Mouse (Mus musculus) frontal cortex, postnatal 14 days (tissue): ENCODE measurements at regions not wholly inside any gene's neighbourhood (a gene's known extent, or its start where the extent isn't known, plus 50 kb on each side); places are given as distances from the start of the nearest gene placed in this dataset.

ENCODE experiments used
- DNase-seq, 2 experiments: peaks; one replicate each; pipeline ENCODE4 v3.0.0; 2022; ENCODE audit warnings: low spot score in 2 of 2

DNA sequence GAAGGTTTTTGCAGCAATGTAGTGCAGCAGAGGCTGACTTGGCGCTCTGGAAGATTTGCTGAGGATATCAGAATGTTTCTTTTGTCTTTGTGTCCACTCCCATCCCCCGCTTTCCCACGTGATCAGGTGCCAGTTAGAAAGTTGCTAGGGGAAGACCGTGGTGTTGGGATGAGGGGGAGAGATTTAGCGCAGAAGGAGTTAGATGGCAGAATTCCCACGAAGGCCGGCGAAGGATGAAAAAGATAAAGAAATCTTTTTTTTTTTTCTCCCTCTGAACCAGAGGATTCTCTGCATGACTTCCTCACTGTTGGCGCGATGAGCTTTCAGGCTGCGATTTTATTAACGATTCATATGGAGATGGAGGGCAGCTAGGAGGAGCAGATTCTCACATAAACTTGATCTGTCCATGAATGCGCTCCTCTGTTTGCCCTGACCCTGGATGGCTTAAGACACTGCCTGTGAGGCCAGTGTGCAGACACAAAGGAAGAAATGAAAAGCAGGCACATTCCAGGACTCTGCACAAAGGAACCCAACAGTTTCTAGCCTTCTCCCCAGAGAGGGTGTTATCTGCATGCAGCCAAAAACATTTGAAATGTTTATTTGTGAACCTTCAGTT is 201.5 kb downstream of the Gm11146 start:
- DNase-seq = peak; percentile 47 to 56

DNA sequence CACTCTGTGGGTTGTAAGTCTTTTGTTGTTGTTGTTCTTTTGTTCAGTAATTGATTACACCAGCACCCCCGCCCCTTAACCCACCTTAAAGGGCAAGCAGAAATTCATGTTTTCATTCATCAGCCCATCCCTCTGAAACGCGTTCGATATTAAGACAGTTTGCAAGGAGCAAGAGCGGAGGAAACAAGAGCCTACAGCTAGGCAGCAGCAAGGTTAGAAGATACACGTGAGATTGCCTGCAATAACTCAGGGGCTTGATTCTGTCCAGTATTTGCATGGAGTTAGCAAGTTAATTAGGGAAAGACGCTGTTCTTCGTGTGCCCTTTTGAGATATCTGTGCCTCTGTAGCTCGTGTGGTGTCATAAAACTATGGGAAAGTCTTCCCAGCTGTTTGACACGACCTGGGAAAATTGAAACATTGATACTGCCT is 202.0 kb downstream of the Gm11146 start:
- no peak for DNase-seq

DNA sequence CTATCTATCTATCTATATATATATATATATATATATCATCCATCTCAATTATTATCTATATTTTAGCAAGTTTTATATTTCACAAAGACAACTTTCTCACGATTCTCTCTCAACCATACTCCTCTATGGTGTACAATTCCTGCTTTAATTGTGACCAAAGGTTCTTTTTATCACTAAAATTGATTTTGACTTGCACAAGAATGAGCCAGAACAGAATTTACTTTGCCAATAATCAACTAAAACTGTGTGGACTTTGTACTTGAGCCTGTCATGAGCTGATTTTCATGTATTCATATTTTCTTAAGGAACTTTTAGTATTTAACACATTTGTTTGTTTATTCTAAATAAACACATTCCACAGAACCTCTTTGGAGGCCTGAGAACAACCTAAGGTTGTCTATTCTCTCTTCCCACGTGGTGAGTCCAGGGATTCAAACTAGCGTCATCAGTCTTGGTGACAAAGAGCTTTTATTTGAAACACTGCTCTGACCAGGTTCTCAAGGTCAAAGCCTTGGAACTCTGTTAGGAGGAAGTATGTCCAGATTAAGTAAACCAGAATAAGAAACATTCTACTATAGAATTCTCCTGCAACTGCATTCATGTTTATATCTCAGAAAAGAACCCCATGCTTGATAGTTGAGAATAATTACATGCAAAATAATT is 207.7 kb downstream of the Gm11146 start:
- DNase-seq = no peak

DNA sequence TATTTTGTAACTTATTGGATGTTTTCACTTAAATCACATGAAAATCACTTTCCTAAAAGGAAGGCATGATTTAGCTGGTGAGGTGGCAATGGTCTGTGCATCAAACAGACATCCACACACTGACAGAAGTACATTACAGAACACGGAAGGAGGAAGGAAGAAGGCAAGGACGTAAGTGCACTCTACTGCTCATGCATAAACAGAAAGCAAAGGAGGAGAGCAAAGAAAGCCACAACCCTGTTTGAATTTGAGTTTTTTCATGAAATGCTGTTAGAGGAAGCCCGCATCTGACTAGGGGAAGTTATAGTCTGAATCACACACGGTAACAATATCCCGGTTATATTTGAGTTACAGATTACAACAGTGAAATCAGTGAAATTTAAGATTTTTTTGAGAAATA is 208.4 kb downstream of the Gm11146 start:
- no peak for DNase-seq

DNA sequence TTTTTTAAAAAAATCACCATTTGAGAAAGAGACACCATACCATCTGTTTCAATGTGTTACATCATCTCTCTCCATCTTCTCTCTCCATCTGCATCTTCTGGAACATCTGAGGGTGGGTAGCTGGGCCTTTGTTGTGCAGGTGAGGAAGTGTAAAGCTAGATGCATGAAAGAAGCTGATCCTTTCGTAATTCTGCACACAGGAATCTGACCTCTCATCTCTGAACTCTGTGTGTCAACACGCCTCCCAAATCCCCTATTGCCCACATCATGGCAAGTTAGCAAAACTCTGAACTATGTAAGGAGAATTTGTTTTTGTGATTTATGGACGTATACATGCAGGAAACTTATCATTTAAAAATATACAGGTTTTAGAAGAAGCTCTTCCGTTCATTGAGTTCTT is 209.7 kb downstream of the Gm11146 start:
- no peak for DNase-seq

DNA sequence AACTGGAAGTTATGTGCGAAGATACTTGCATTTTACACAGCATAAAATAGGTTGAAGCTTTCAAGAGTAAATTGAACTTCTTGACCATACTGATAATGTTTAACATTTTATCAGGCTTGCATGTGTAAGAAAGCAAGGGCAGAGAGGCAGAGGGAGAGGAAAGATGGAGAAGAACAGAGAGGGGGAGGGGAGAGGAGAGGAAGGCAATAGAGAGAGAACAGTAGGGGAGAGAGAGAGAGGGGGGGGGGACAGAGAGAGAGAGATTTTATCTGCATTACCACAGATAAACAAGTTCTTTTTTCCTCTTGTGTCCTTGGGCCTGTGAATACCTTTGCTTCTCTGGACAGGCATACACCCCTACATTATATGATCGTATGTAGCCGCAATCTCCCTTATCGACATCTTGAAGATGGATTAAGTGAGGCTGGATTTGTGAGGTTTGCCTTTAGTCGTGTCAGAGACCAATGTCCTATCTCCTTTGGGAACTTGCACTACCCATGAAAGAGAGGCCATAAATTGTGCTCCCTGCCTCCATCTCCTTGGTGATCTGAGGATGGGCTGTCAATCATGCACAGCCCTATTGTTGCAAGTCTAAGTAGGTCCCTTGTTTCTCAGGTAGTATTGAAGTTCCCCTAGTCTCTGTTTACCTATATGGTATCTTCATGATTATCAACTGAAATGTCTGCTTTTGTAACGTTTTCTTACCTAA is 217.7 kb downstream of the Gm11146 start:
- DNase-seq = no peak

DNA sequence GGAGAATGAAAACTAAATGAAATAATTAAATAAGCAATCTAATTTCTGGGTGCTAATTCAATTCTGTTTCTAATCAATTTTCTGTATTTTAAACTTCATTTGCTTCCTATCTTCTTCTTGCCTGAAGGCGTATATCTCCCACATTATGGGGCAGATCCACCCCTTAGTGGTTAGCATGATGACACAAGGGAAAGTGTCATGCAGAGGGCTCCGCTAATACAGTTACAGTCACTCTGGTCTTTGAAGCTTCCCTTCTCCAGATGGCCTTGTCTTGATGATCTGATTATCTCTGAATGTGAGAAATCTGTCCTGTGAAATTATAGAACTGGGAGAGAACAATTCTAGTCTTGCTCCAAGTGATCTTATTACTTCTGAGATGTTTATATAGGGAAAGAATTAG is 219.1 kb downstream of the Gm11146 start:
- DNase-seq = no peak

DNA sequence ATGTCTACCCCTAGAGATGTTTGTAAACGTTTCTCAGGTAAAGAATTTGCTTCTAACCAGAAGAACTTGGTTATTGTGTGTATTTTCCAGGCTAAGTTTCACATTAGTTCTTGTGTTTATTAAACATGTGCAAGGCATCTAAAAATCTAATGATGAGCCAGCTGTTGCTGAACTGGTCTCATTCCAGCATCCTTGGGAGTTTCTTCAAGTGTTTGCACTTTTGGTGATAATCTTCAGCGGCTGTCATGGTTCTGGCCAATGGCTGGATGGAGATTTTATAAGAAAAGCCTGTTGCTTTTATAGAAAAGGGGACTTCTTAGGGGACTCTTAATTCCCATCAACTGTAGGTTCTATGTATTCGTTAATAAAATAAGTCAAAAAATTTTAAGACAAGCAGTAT is 229.1 kb downstream of the Gm11146 start:
- no peak for DNase-seq

DNA sequence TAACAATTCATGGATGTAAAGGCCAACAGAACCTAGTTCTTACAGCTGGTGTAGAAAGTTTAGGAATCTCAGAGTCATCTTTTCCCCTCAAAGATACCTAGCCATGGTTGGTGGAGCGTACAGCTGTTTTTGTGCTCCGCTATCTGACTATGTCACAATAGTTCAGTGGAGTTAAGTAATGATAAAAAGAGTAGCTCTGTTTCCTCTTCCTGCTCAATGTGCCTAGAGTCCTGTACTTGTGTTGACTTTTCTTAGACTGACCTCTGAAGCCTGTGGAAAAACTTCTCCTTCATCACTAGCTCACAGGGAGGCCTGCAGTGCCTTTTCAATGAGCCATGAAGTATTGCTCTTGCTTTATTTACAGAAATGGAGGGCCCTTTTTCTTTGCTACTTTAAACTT is 232.1 kb downstream of the Gm11146 start:
- DNase-seq = no peak

DNA sequence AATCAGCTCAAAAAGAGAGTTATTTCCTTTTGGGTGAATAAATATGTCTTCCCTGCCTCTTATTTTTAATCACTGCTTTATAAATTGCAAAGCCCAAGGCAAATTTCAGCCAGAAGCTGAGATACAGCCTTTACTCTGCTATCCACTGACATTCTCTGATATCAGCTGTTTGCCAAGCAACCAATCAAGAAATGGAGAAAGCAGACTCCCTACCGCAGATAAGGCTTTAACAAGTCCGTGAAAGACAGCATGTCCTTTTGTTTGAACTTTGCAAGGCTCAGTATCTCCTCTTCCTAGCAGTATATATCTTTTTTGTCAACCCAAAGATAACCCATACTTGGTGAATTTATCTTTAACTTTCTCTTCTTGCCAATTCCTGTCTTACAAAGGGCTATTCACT is 236.6 kb downstream of the Gm11146 start:
- DNase-seq = no peak

DNA sequence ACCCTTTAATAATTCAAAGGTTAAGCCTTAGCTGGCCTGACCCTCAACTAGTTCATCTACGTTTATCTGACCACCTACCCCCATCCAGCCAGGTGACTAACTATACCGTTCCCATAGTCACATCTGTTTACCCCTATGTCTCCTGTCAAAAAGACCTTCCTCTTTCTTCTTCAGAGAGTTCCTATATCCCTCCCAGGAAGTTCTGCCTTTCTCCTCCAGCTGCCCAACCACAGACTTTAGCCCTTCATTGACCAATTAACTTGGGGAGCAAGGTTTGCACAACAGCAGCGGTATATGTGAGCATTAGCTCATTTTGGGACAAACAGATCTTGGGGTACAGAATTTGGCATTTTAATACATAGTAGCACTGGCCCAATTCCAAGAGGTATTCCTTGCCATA is 237.5 kb downstream of the Gm11146 start:
- DNase-seq = no peak

DNA sequence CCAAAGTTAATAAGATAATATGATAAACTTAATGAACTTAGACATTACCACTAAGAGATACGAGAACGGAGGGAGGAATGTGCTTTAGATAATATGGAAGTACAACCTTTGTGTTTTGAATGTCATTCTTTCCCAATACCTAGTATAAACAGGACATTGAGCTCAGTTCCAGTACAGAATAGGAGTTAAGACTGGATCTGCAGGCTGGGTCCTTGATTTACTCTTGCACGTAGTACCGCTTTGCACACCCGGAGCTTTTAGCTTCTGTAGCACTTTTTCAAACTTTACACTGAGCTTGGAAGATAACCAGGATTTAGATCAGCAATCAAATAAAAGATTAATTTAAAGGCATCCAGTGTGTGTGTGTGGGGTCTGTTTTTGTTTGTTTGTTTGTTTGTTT is 242.7 kb downstream of the Gm11146 start:
- no peak for DNase-seq

DNA sequence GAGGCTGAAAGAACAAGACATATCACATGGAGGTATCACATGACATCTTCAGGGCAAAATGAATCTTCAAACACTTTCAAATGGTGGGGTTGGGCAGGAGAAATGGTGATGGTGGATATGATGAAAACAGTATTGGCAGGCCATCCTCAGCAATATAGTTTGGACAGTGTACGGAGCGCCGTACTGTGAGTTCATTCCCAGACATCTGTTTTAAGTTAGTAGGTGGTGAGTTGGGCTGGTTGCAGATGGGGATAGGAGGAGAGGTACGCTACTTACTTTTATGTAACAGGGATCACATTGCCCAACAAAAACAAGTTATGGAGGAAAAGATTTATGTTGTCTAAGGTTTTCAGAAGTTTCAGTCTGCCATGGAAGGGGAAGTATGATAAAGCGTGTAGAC is 246.6 kb downstream of the Gm11146 start:
- no peak for DNase-seq

DNA sequence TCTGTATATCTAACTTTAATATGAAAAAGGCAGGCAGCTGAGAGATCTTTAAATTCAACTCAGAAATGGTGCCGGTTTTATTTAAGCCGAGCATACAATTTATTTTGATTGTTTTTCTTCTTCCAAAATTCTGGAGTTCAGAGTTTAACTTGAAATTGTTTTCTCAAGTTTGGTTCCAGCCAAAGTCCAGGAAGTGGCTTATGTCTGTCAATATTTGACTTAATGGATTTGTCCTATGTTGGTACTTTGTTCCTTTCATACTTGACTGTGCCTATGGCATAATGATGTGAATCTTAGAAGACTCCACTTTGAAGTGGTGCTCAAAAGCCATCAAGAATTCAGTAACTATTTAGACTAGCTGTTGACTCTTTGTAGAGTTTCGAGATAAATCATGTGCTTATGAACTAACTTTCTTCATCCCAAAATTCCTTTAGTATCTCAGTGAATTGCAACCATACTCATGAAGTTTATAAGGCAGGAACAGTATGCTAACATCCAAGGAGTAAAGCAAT is 247.6 kb downstream of the Gm11146 start:
- DNase-seq = no peak

DNA sequence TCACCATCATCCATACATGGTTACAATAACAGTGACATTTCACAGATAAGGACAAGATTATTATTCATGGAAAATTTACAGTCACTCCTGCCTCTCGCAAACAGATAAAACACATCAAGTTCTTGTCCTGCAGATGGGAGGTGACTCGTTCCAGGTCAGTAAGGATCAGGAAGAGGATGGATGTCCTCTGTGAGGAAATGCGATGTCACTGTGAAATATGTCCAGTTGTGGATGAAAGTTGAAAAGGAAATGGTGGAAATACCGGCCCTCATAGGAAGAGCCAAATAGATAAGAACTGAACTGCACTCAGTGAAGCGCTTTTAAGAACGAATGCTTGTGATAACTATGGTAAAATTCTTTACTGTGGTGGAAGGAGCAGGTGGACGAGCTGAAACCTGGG is 255.8 kb downstream of the Gm11146 start:
- no peak for DNase-seq

DNA sequence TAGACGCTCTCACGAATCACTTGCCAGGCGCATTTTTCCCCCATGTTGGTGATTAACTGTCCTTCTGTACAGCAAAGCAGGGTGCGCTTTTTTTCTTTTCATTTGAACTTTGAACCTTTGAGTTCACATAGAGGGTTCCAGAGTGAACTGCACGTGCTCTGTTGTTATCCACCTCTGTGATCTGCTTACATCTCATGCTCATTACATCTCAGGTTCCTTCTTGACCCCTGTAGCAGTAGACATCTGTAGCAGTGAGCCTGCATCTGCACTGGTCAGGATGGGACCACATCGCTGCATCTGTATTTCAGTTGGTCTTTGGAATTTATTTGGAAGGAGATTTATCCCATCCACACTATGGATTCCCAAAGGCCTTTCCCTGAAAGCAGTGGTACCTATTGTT is 269.6 kb downstream of the Gm11146 start:
- DNase-seq = no peak

DNA sequence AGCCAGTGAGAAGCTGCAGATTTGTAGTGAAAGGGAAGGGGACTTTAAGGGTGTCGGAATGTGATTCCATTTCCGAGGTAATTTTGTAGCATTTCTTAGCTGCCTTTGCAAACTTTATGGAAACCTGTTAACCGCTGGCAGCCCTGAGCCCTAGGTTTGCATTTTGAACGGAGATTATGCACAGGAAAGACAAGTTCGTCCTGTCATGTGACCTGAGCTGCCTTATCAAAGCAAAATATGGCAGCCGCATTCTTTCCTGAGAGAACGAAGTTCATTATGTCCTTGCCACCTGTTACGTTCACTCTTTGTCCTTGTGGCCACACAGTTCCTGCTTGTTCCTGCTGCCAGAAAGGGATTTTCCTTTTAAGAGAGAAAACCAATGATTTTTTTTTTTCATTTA is 270.9 kb downstream of the Gm11146 start:
- DNase-seq = no peak

DNA sequence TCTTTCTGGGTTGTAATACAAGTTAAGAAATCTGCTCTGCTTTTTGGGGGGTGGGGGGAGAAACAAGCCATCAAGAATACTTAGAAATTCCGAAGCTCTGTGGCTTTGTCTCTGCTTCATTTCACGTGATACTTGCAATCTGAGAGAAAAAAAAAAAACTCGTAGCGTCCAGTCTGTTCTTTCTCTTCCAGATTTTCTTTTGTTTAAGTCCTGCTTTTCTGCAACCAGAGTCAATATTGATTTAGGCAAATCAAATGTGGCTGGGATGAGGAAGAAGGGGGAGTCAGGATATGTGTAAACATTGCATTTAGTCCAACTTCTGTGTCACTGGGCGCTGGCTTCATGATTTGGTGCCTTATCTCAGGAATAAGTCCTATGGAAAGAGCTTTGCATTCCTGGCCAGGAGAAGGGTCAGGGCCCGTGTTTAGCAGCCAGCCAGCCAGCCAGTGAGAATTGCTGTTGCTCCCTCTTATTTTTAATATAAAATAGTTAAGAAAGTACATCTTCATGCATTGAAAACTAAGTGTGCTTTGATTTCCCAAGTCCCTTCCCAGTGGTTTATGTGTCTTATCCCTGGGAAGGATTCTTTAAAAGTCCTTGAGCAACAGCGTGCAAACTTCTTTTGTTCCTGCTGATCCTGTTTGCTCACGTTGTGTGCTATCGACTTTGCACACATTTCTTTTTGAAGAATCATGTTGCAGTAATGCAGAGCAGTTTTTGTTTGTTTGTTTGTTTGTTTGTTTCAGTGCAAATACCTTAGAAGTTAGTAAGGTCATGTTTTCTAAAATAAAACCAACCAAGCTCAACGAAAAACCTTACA is 272.0 kb downstream of the Gm11146 start:
- no peak for DNase-seq

DNA sequence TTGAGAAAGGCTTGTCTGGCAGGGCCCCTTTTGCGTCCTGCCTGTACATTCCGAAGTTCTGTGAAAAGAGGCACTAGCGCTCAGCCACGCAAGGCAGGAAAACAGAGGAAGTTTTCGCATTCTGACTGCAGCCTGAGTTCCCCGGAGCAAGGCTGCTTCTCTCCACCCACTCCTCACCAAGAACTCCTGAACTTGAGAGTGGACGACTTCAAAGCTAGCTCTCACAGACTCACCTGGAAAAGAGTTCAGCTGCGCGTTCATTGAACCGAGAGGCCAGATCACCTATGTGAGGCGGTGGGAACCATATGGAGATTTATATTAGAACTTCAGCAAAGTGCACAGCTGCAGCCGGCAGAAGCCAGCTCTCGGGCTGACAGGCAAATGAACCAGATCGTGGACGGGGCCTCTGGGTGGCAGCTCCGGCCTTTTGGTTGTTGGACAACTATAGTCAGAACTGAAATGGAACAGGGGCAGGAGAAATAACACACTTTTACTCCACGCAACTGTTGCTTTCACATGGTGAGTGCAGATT is 272.7 kb downstream of the Gm11146 start:
- DNase-seq = peak in 1 of 2 experiments; percentile 12

DNA sequence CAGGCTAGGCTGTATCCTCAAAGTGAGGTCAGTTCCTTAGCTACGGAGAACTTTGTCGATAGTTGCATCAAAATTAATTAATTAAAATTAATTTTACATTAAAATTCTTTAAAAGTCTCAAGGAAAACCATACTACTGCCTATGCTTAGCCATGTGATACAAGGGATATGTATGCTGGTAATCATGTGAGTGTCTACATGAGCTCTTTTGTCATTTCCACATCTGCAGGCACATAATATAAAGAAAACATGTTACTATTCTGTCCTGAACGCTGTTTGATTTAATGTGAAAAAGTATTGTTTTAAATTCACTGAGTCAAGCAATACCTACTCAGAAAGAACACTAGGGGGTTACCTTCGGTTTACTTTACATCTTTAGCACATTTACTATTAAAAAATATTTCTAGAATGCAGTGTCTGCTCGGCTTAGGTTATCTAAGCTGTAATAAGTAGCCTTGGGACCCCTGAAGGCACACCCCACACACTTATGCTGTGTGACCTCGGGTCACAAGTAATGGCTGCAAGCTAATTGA is 273.2 kb downstream of the Gm11146 start:
- no peak for DNase-seq

DNA sequence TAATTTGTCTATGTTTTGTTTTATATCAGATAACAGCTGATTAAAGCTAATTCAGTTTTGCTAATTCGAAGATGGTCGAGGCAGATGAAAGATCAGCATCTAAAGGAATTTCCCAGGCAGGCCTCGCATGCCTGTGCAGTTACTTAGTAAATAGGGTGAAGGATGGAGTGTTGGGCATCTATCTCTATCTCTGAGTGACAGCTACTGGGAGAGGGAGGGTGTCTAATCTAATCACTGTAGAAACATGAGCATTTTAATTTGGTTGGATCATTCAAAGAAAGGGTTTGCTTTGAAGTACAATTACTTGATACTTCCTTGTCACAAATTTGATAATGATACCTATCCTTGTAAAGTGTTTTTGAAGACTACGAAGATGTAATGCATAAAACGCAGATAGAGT is 273.8 kb downstream of the Gm11146 start:
- no peak for DNase-seq

DNA sequence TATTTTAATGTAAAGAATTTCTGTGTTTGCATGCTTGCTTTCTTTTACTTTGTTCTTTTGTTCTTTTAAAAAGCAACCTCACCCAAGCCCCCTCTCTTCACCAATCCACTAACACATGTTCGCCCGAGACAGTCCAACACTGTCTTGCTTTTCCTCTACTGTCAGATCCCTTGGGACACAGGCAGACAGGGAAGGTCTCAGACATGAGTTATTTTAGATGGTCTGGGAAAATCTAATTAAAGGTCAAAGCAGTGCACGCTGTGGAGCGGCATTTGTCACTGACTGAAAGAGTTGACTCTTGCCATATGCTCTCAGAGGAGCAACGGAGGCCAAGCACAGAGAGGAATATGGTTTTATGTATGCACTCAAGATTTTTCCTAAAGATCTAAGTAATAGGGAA is 279.6 kb downstream of the Gm11146 start:
- no peak for DNase-seq
